Mouse (Mus musculus) macrophage (primary cell): ENCODE measurements around the gene Rps19bp1. TPM values are rescaled to one million over a fixed set of nuclear protein-coding genes. Genes with fewer than 3 reads are reported as not detected.

Experiments used
- H3K27ac ChIP-seq: fragments of 350-480 bp; formaldehyde crosslinking; 2 replicates; pipeline ENCODE4 v1.9.0; 2021
- H3K36me3 ChIP-seq: fragments of 350-480 bp; formaldehyde crosslinking; 2 replicates; pipeline ENCODE4 v1.9.0; 2021; ENCODE audit errors: inconsistent target
- H3K4me3 ChIP-seq: fragments of 350-480 bp; formaldehyde crosslinking; 2 replicates; pipeline ENCODE4 v1.9.0; 2021; ENCODE audit errors: inconsistent target
- H3K79me2 ChIP-seq: fragments of 350-480 bp; formaldehyde crosslinking; 2 replicates; pipeline ENCODE4 v1.9.0; 2021; ENCODE audit errors: inconsistent target
- WGBS: methylation state at CpG from one replicate; pipeline ENCODE4 v1.1.7; 2026; ENCODE audit warnings: inconsistent platforms; ENCODE audit not compliant: missing documents; 5-methylcytosine and 5-hydroxymethylcytosine counted together
- polyA plus RNA-seq: library from polyadenylated mRNA; stranded (reverse); fragments of 250-400 nt; gene quantifications from 3 replicates; pipeline ENCODE4 v1.2.4, GENCODE M21; 2018; ENCODE audit warnings: inconsistent platforms

Gene Rps19bp1
- polyA plus RNA-seq, 1 experiment from 2014 or later, result 26.4 TPM

GRCm38 (mm10) chr15:80249672-80250071 lies 14.4 kb downstream of the Rps19bp1 start:
- Histone ChIP-seq H3K79me2 (peaks cover 12% of the 10 kb centered on the region; the same call in 1 of the 2 replicates), H3K36me3 (peaks cover 71% of the 10 kb centered on the region), H3K27ac (no peak overlapping the region), H3K4me3 (no peak overlapping the region)
- over 99% methylated on average over 10 of the region's 10 CpGs for WGBS

- Histone ChIP-seq H3K79me2 (peaks cover 23% of the 10 kb centered on the region; the same call in 1 of the 2 replicates), H3K36me3 (peaks cover 77% of the 10 kb centered on the region), H3K4me3 (no peak overlapping the region), H3K27ac (no peak overlapping the region)
- WGBS, result 93% methylated on average over 1 of the region's 1 CpGs
These were observed 15.5 kb downstream of the Rps19bp1 start for GRCm38 (mm10) chr15:80248596-80248995.

- Histone ChIP-seq H3K4me3 (no peak overlapping the region), H3K79me2 (peaks cover 27% of the 10 kb centered on the region), H3K27ac (no peak overlapping the region), H3K36me3 (peaks cover 80% of the 10 kb centered on the region)
- 97% methylated on average over 10 of the region's 12 CpGs for WGBS
These were observed 16.0 kb downstream of the Rps19bp1 start for GRCm38 (mm10) chr15:80248135-80248534.

GRCm38 (mm10) chr15:80235535-80235934 lies 28.6 kb downstream of the Rps19bp1 start, which contains the start of gene AC140267.1:
AC140267.1 (plus strand) TSS chr15:80235835.
- peaks cover 37% of the 10 kb centered on the region for H3K36me3 ChIP-seq
- peak within 1 kb of the TSS; percentile 94 for H3K4me3 ChIP-seq
- H3K79me2 ChIP-seq, result peaks cover 49% of the 10 kb centered on the region
- H3K27ac ChIP-seq, result peak within 1 kb of the TSS; percentile 77
- WGBS, result 98% methylated on average over 5 of the region's 9 CpGs

GRCm38 (mm10) chr15:80233733-80234509 lies 30.2 kb downstream of the Rps19bp1 start, which contains the start of gene Mief1:
Mief1 (plus strand) TSS chr15:80234018.
- H3K27ac ChIP-seq, result peak within 1 kb of the TSS; percentile 77
- under 1% methylated on average over 64 of the region's 67 CpGs for WGBS
- peak within 1 kb of the TSS; percentile 94 for H3K4me3 ChIP-seq
- peaks cover 46% of the 10 kb centered on the region for H3K79me2 ChIP-seq
- H3K36me3 ChIP-seq, result peaks cover 28% of the 10 kb centered on the region

- H3K4me3 ChIP-seq, result no peak overlapping the region
These were observed 31.1 kb downstream of the Rps19bp1 start for GRCm38 (mm10) chr15:80233053-80233452.

GRCm38 (mm10) chr15:80232331-80232730 lies 31.8 kb downstream of the Rps19bp1 start:
- 100% methylated on average over 2 of the region's 2 CpGs for WGBS
- H3K27ac ChIP-seq, result no peak overlapping the region
- peaks cover 15% of the 10 kb centered on the region for H3K36me3 ChIP-seq
- H3K79me2 ChIP-seq, result peaks cover 33% of the 10 kb centered on the region
- H3K4me3 ChIP-seq, result no peak overlapping the region

More at GRCm38 (mm10) chr15:80233053-80233452, 31.1 kb downstream of the Rps19bp1 start:
- Histone ChIP-seq H3K36me3 (peaks cover 19% of the 10 kb centered on the region), H3K27ac (peak overlapping the region; percentile 55), H3K79me2 (peaks cover 40% of the 10 kb centered on the region)
- WGBS, result 91% methylated on average over 4 of the region's 4 CpGs

GRCm38 (mm10) chr15:80228071-80228800 lies 35.9 kb downstream of the Rps19bp1 start:
- Histone ChIP-seq H3K36me3 (no peaks in the 10 kb centered on the region), H3K27ac (no peak overlapping the region), H3K4me3 (no peak overlapping the region), H3K79me2 (no peaks in the 10 kb centered on the region)
- WGBS, result 87% methylated on average over 17 of the region's 17 CpGs

- no peaks in the 10 kb centered on the region for H3K36me3 ChIP-seq
- H3K4me3 ChIP-seq, result no peak overlapping the region
- no peak overlapping the region for H3K27ac ChIP-seq
- WGBS, result 45% methylated on average over 2 of the region's 2 CpGs
- H3K79me2 ChIP-seq, result no peaks in the 10 kb centered on the region
These were observed 38.3 kb downstream of the Rps19bp1 start for GRCm38 (mm10) chr15:80225796-80226195.

- no peak overlapping the region for H3K4me3 ChIP-seq
- H3K36me3 ChIP-seq, result no peaks in the 10 kb centered on the region
- no peaks in the 10 kb centered on the region for H3K79me2 ChIP-seq
- 34% methylated on average over 9 of the region's 9 CpGs for WGBS
- no peak overlapping the region for H3K27ac ChIP-seq
These were observed 38.9 kb downstream of the Rps19bp1 start for GRCm38 (mm10) chr15:80225208-80225607.

- WGBS, result 93% methylated on average over 7 of the region's 7 CpGs
- Histone ChIP-seq H3K36me3 (no peaks in the 10 kb centered on the region), H3K27ac (no peak overlapping the region), H3K79me2 (peaks cover 1% of the 10 kb centered on the region; the same call in 1 of the 2 replicates), H3K4me3 (no peak overlapping the region)
These were observed 40.4 kb downstream of the Rps19bp1 start for GRCm38 (mm10) chr15:80223751-80224150.

GRCm38 (mm10) chr15:80221031-80221430 lies 43.1 kb downstream of the Rps19bp1 start:
- no peaks in the 10 kb centered on the region for H3K36me3 ChIP-seq
- no peak overlapping the region for H3K4me3 ChIP-seq
- H3K79me2 ChIP-seq, result peaks cover 11% of the 10 kb centered on the region; the same call in 1 of the 2 replicates
- 91% methylated on average over 8 of the region's 8 CpGs for WGBS
- peak overlapping the region; percentile 100 for H3K27ac ChIP-seq

- Histone ChIP-seq H3K27ac (peak overlapping the region; percentile 100), H3K4me3 (peak overlapping the region; percentile 45; the same call in 1 of the 2 replicates), H3K36me3 (no peaks in the 10 kb centered on the region), H3K79me2 (peaks cover 11% of the 10 kb centered on the region; the same call in 1 of the 2 replicates)
- 62% methylated on average over 4 of the region's 4 CpGs for WGBS
These were observed 44.1 kb downstream of the Rps19bp1 start for GRCm38 (mm10) chr15:80219705-80220657.

- peak overlapping the region; percentile 100 for H3K27ac ChIP-seq
- 14% methylated on average over 14 of the region's 14 CpGs for WGBS
- no peaks in the 10 kb centered on the region for H3K36me3 ChIP-seq
- peak overlapping the region; percentile 45 for H3K4me3 ChIP-seq
- peaks cover 11% of the 10 kb centered on the region; the same call in 1 of the 2 replicates for H3K79me2 ChIP-seq
These were observed 44.9 kb downstream of the Rps19bp1 start for GRCm38 (mm10) chr15:80219211-80219610.
